Mouse (Mus musculus) forebrain, embryonic 11.5 days (tissue): ENCODE measurements around the gene Hyal2. TPM values are rescaled to one million over a fixed set of nuclear protein-coding genes. Genes with fewer than 3 reads are reported as not detected.

Experiments
- polyA plus RNA-seq: library from polyadenylated mRNA; unstranded; fragments of >200 nt; fragmentation: Nextera tagmentation; extraction: Ambion mirVana; gene quantifications from 2 replicates; pipeline ENCODE4 v1.2.1, GENCODE M21; 2014

Gene Hyal2
- polyA plus RNA-seq, 1 experiment from 2014 or later, result 129 TPM

Other genes starting within 250 kb of the Hyal2 start
- 11.2 and 13.8 TPM in 2 replicates for gene Hemk1, start 229.6 kb upstream of the Hyal2 start, polyA plus RNA-seq
- gene 6430571L13Rik, start 227.3 kb upstream of the Hyal2 start, polyA plus RNA-seq, result 1.3 and 1.6 TPM in 2 replicates
- 1.8 and 2.8 TPM in 2 replicates for gene Cacna2d2, start 168.3 kb upstream of the Hyal2 start, polyA plus RNA-seq
- gene Tmem115, start 34.0 kb upstream of the Hyal2 start, polyA plus RNA-seq, result 40.2 and 43.7 TPM in 2 replicates
- gene Cyb561d2, start 25.8 kb upstream of the Hyal2 start, polyA plus RNA-seq, result 14.3 and 18.7 TPM in 2 replicates
- gene Nprl2, start 25.7 kb upstream of the Hyal2 start, polyA plus RNA-seq, result 40.7 and 43.7 TPM in 2 replicates
- gene Zmynd10, start 20.6 kb upstream of the Hyal2 start, polyA plus RNA-seq, result 1.1 and 2.3 TPM in 2 replicates
- gene Rassf1, start 16.4 kb upstream of the Hyal2 start, polyA plus RNA-seq, result 48.2 and 51.8 TPM in 2 replicates
- gene Tusc2, start 4.7 kb upstream of the Hyal2 start, polyA plus RNA-seq, result 81.9 and 93.0 TPM in 2 replicates
- gene Hyal1, start 9.0 kb downstream of the Hyal2 start, polyA plus RNA-seq, result 6.0 and 6.2 TPM in 2 replicates
- 11.3 and 15.2 TPM in 2 replicates for gene Naa80, start 10.9 kb downstream of the Hyal2 start, polyA plus RNA-seq
- gene Hyal3, start 12.9 kb downstream of the Hyal2 start, polyA plus RNA-seq, result 0.39 TPM in 1 of 2 replicates, not detected in the other
- gene Ifrd2, start 19.7 kb downstream of the Hyal2 start, polyA plus RNA-seq, result 35.0 and 37.2 TPM in 2 replicates
- 1.7 TPM in 2 replicates for gene Sema3b, start 41.3 kb downstream of the Hyal2 start, polyA plus RNA-seq
- 527 and 580 TPM in 2 replicates for gene Gnai2, start 67.4 kb downstream of the Hyal2 start, polyA plus RNA-seq
- 6.7 TPM in 2 replicates for gene Slc38a3, start 101.6 kb downstream of the Hyal2 start, polyA plus RNA-seq
- 1.6 and 2.6 TPM in 2 replicates for gene Gnat1, start 111.8 kb downstream of the Hyal2 start, polyA plus RNA-seq
- 13.2 and 15.9 TPM in 2 replicates for gene Sema3f, start 142.5 kb downstream of the Hyal2 start, polyA plus RNA-seq
- 198 and 206 TPM in 2 replicates for gene Rbm5, start 203.1 kb downstream of the Hyal2 start, polyA plus RNA-seq